Mouse (Mus musculus): Measurements from ENCODE around the gene Cer1. TPM values are rescaled to one million over a fixed set of nuclear protein-coding genes. Genes with fewer than 3 reads are reported as not detected.

Cer1 gene
- total RNA-seq, 1 experiment, result not detected

- Histone ChIP-seq H3K27ac (ENCODE audit: insufficient read depth, low read depth, low read length, poor library complexity, severe bottlenecking) (no peak overlapping the region), H3K4me1 (ENCODE audit: control insufficient read depth in 2 of 2, insufficient read depth in 2 of 2, low read length in 2 of 2, poor library complexity in 1 of 2) (no peaks in the 10 kb centered on the region), H3K36me3 (ENCODE audit: control insufficient read depth, insufficient read depth, low read length, poor library complexity, severe bottlenecking) (no peaks in the 10 kb centered on the region), H3K9me3 (ENCODE audit: control insufficient read depth, insufficient read depth, low read depth, low read length) (no peaks in the 10 kb centered on the region), H3K4me3 (ENCODE audit: insufficient read depth in 1 of 2, low read depth in 1 of 2, low read length in 2 of 2, poor library complexity in 1 of 2, severe bottlenecking in 1 of 2) (no peak overlapping the region), H3K9ac (ENCODE audit: insufficient read depth, low read depth, low read length, poor library complexity, severe bottlenecking) (no peak overlapping the region)
- in situ Hi-C loops (cut with MboI; ENCODE audit: low sequenced_read_pairs in 2 of 2, unreplicated experiment in 2 of 2), result no loop called here
- no peak for DNase-seq (ENCODE audit: low read depth, low spot score)
- TF ChIP-seq MAFK (IDR thresholded peaks at IDR 0.05; ENCODE audit: insufficient read depth, low read depth, low read length) (no peak), ZNF384 (IDR thresholded peaks at IDR 0.05; ENCODE audit: low read depth, low read length) (no peak), CHD2 (IDR thresholded peaks at IDR 0.05; ENCODE audit: low read depth, low read length) (no peak), ZC3H11A (IDR thresholded peaks at IDR 0.05; ENCODE audit: borderline replicate concordance, low read depth, low read length) (no peak), HCFC1 (IDR thresholded peaks at IDR 0.05; ENCODE audit: borderline replicate concordance, insufficient read depth, low read length) (no peak)
Measured at GRCm38 (mm10) chr4:82915576-82915975, 30.6 kb upstream of the Cer1 start.

- H3K27ac ChIP-seq (ENCODE audit: insufficient read depth, low read depth, low read length, poor library complexity, severe bottlenecking), result no peak overlapping the region
- H3K36me3 ChIP-seq (ENCODE audit: control insufficient read depth, insufficient read depth, low read length, poor library complexity, severe bottlenecking), result no peaks in the 10 kb centered on the region
- no peaks in the 10 kb centered on the region for H3K4me1 ChIP-seq (ENCODE audit: control insufficient read depth in 2 of 2, insufficient read depth in 2 of 2, low read length in 2 of 2, poor library complexity in 1 of 2)
- TF ChIP-seq CHD2 (IDR thresholded peaks at IDR 0.05; ENCODE audit: low read depth, low read length) (no peak), MAFK (IDR thresholded peaks at IDR 0.05; ENCODE audit: insufficient read depth, low read depth, low read length) (no peak), HCFC1 (IDR thresholded peaks at IDR 0.05; ENCODE audit: borderline replicate concordance, insufficient read depth, low read length) (no peak), ZNF384 (IDR thresholded peaks at IDR 0.05; ENCODE audit: low read depth, low read length) (no peak), ZC3H11A (IDR thresholded peaks at IDR 0.05; ENCODE audit: borderline replicate concordance, low read depth, low read length) (no peak)
- in situ Hi-C loops (cut with MboI; ENCODE audit: low sequenced_read_pairs in 2 of 2, unreplicated experiment in 2 of 2), result no loop called here
- H3K9me3 ChIP-seq (ENCODE audit: control insufficient read depth, insufficient read depth, low read depth, low read length), result no peaks in the 10 kb centered on the region
- H3K9ac ChIP-seq (ENCODE audit: insufficient read depth, low read depth, low read length, poor library complexity, severe bottlenecking), result no peak overlapping the region
- DNase-seq (ENCODE audit: low read depth, low spot score), result no peak
- no peak overlapping the region for H3K4me3 ChIP-seq (ENCODE audit: insufficient read depth in 1 of 2, low read depth in 1 of 2, low read length in 2 of 2, poor library complexity in 1 of 2, severe bottlenecking in 1 of 2)
Measured at GRCm38 (mm10) chr4:82914601-82915143, 29.7 kb upstream of the Cer1 start.

- in situ Hi-C loops (cut with MboI; ENCODE audit: low sequenced_read_pairs in 2 of 2, unreplicated experiment in 2 of 2), result no loop called here
- no peaks in the 10 kb centered on the region for H3K9me3 ChIP-seq (ENCODE audit: control insufficient read depth, insufficient read depth, low read depth, low read length)
- H3K4me3 ChIP-seq (ENCODE audit: insufficient read depth in 1 of 2, low read depth in 1 of 2, low read length in 2 of 2, poor library complexity in 1 of 2, severe bottlenecking in 1 of 2), result no peak overlapping the region
- no peaks in the 10 kb centered on the region for H3K4me1 ChIP-seq (ENCODE audit: control insufficient read depth in 2 of 2, insufficient read depth in 2 of 2, low read length in 2 of 2, poor library complexity in 1 of 2)
- no peak for DNase-seq (ENCODE audit: low read depth, low spot score)
- no peaks in the 10 kb centered on the region for H3K36me3 ChIP-seq (ENCODE audit: control insufficient read depth, insufficient read depth, low read length, poor library complexity, severe bottlenecking)
- TF ChIP-seq MAFK (IDR thresholded peaks at IDR 0.05; ENCODE audit: insufficient read depth, low read depth, low read length) (no peak), HCFC1 (IDR thresholded peaks at IDR 0.05; ENCODE audit: borderline replicate concordance, insufficient read depth, low read length) (no peak), CHD2 (IDR thresholded peaks at IDR 0.05; ENCODE audit: low read depth, low read length) (no peak), ZC3H11A (IDR thresholded peaks at IDR 0.05; ENCODE audit: borderline replicate concordance, low read depth, low read length) (no peak), ZNF384 (IDR thresholded peaks at IDR 0.05; ENCODE audit: low read depth, low read length) (no peak)
- H3K9ac ChIP-seq (ENCODE audit: insufficient read depth, low read depth, low read length, poor library complexity, severe bottlenecking), result no peak overlapping the region
- H3K27ac ChIP-seq (ENCODE audit: insufficient read depth, low read depth, low read length, poor library complexity, severe bottlenecking), result no peak overlapping the region
Measured at GRCm38 (mm10) chr4:82895227-82895626, 10.3 kb upstream of the Cer1 start.

- H3K9ac ChIP-seq (ENCODE audit: insufficient read depth, low read depth, low read length, poor library complexity, severe bottlenecking), result no peak overlapping the region
- in situ Hi-C loops (cut with MboI; ENCODE audit: low sequenced_read_pairs in 2 of 2, unreplicated experiment in 2 of 2), result no loop called here
- TF ChIP-seq HCFC1 (IDR thresholded peaks at IDR 0.05; ENCODE audit: borderline replicate concordance, insufficient read depth, low read length), result no peak
- DNase-seq (ENCODE audit: low read depth, low spot score), result no peak
- H3K27ac ChIP-seq (ENCODE audit: insufficient read depth, low read depth, low read length, poor library complexity, severe bottlenecking), result no peak overlapping the region
- H3K4me3 ChIP-seq (ENCODE audit: insufficient read depth in 1 of 2, low read depth in 1 of 2, low read length in 2 of 2, poor library complexity in 1 of 2, severe bottlenecking in 1 of 2), result no peak overlapping the region
- no peaks in the 10 kb centered on the region for H3K9me3 ChIP-seq (ENCODE audit: control insufficient read depth, insufficient read depth, low read depth, low read length)
- no peaks in the 10 kb centered on the region for H3K36me3 ChIP-seq (ENCODE audit: control insufficient read depth, insufficient read depth, low read length, poor library complexity, severe bottlenecking)
- no peaks in the 10 kb centered on the region for H3K4me1 ChIP-seq (ENCODE audit: control insufficient read depth in 2 of 2, insufficient read depth in 2 of 2, low read length in 2 of 2, poor library complexity in 1 of 2)
Measured at GRCm38 (mm10) chr4:82892247-82892646, 7.3 kb upstream of the Cer1 start.

- TF ChIP-seq MAFK (IDR thresholded peaks at IDR 0.05; ENCODE audit: insufficient read depth, low read depth, low read length), result no peak
- TF ChIP-seq ZNF384 (IDR thresholded peaks at IDR 0.05; ENCODE audit: low read depth, low read length), result no peak
- no peak for TF ChIP-seq CHD2 (IDR thresholded peaks at IDR 0.05; ENCODE audit: low read depth, low read length)
- no peak for TF ChIP-seq ZC3H11A (IDR thresholded peaks at IDR 0.05; ENCODE audit: borderline replicate concordance, low read depth, low read length)
- no peak for TF ChIP-seq HCFC1 (IDR thresholded peaks at IDR 0.05; ENCODE audit: borderline replicate concordance, insufficient read depth, low read length)
- Histone ChIP-seq H3K36me3 (ENCODE audit: control insufficient read depth, insufficient read depth, low read length, poor library complexity, severe bottlenecking) (no peaks in the 10 kb centered on the region), H3K9me3 (ENCODE audit: control insufficient read depth, insufficient read depth, low read depth, low read length) (no peaks in the 10 kb centered on the region), H3K4me3 (ENCODE audit: insufficient read depth in 1 of 2, low read depth in 1 of 2, low read length in 2 of 2, poor library complexity in 1 of 2, severe bottlenecking in 1 of 2) (no peak overlapping the region), H3K4me1 (ENCODE audit: control insufficient read depth in 2 of 2, insufficient read depth in 2 of 2, low read length in 2 of 2, poor library complexity in 1 of 2) (no peaks in the 10 kb centered on the region; a peak in 1 of 4 replicates), H3K9ac (ENCODE audit: insufficient read depth, low read depth, low read length, poor library complexity, severe bottlenecking) (no peak overlapping the region), H3K27ac (ENCODE audit: insufficient read depth, low read depth, low read length, poor library complexity, severe bottlenecking) (no peak overlapping the region)
- in situ Hi-C loops (cut with MboI; ENCODE audit: low sequenced_read_pairs in 2 of 2, unreplicated experiment in 2 of 2), result no loop called here
- no peak for DNase-seq (ENCODE audit: low read depth, low spot score)
Measured at GRCm38 (mm10) chr4:82891566-82891965, 6.6 kb upstream of the Cer1 start.

Data from ES-E14 (cell line).